8 mouse cellular contexts compared by ENCODE assay signal in genomic region chr10:81426081-81426671, GRCm38 (mm10). TPM values are rescaled to one million over a fixed set of nuclear protein-coding genes. Genes with fewer than 3 reads are reported as not detected.
A peak's percentile ranks its signal among the peaks of the same experiment; 100 is the strongest.
DNase-seq lines count a peak whose midpoint lies in the region; ATAC-seq lines count a peak whose summit lies in the region.

No protein-coding gene starts in this region.

- no peak for ATAC-seq in liver, embryonic 13.5 days (ENCODE audit: low read depth)
- no peak for ATAC-seq in megakaryocyte progenitor cell, adult 5-6 weeks (replicated peaks; ENCODE audit: poor library complexity)

- no peak overlapping the region for H3K27ac ChIP-seq in liver, embryonic 13.5 days

- no peaks in the 10 kb centered on the region for H3K9me3 ChIP-seq in liver, embryonic 13.5 days (replicated peaks)

- H3K9ac ChIP-seq in liver, embryonic 13.5 days: peak overlapping the region; percentile 62

- no peaks in the 10 kb centered on the region for H3K36me3 ChIP-seq in liver, embryonic 13.5 days

- WGBS in liver, embryonic 13.5 days (ENCODE audit: insufficient replicate concordance): 2% methylated on average over 22 of the region's 33 CpGs

- peak overlapping the region; percentile 58 for H3K4me3 ChIP-seq in liver, embryonic 13.5 days (replicated peaks)

- peaks cover 50% of the 10 kb centered on the region for H3K4me1 ChIP-seq in liver, embryonic 13.5 days (replicated peaks)

- DNase-seq in urinary bladder, adult 2 months (ENCODE audit: low spot score): peak; percentile 23
- DNase-seq in urinary bladder, adult 18-20 months (ENCODE audit: low spot score in 2 of 2): no peak
- peak; percentile 37 to 54 for DNase-seq in cerebellum, postnatal 36 days
- peak; percentile 22 to 26 for DNase-seq in heart, adult 9 months (ENCODE audit: low spot score in 2 of 2)
- DNase-seq in kidney, adult 8-10 months: peak; percentile 27 to 28
- DNase-seq in liver, embryonic 13.5 days: no peak
- peak; percentile 15 for DNase-seq in ovary, adult 18-20 months (ENCODE audit: low spot score)

- H3K27me3 ChIP-seq in liver, embryonic 13.5 days: peaks cover 96% of the 10 kb centered on the region

- H3K4me2 ChIP-seq in liver, embryonic 13.5 days: peak overlapping the region; percentile 67

RNA-seq across cellular contexts. Expression of gene Nfic, which starts 29.3 kb away (rescaled TPM):
- 28.4 and 67.0 TPM in 2 replicates for polyA plus RNA-seq in urinary bladder, adult 2 months (2012; rRNA removed)
- 9.8 and 9.9 TPM in 2 replicates for polyA plus RNA-seq in liver, embryonic 13.5 days (2015; fragmentation: Nextera tagmentation; extraction: Ambion mirVana)
- 35.5 and 36.8 TPM in 2 replicates for total RNA-seq in megakaryocyte progenitor cell, adult 5-6 weeks (2015)
- total RNA-seq in megakaryocyte progenitor cell, adult 5-6 weeks (2017): 4.0 and 5.0 TPM in 2 replicates

RNA-seq across cellular contexts. Expression of gene Smim24, which starts 33.3 kb away (rescaled TPM):
- 5.0 and 6.9 TPM in 2 replicates for polyA plus RNA-seq in urinary bladder, adult 2 months (2012; rRNA removed)
- 1.8 TPM in 2 replicates for polyA plus RNA-seq in liver, embryonic 13.5 days (2015; fragmentation: Nextera tagmentation; extraction: Ambion mirVana)
- total RNA-seq in megakaryocyte progenitor cell, adult 5-6 weeks (2015): 31.0 and 31.4 TPM in 2 replicates
- 7.5 and 17.1 TPM in 2 replicates for total RNA-seq in megakaryocyte progenitor cell, adult 5-6 weeks (2017)

RNA-seq across cellular contexts. Expression of gene Gm48552, which starts 37.4 kb away (rescaled TPM):
- 2.7 and 3.6 TPM in 2 replicates for polyA plus RNA-seq in urinary bladder, adult 2 months (2012; rRNA removed)
- 0.93 TPM in 1 of 2 replicates, not detected in the other for polyA plus RNA-seq in liver, embryonic 13.5 days (2015; fragmentation: Nextera tagmentation; extraction: Ambion mirVana)
- total RNA-seq in megakaryocyte progenitor cell, adult 5-6 weeks (2015): not detected in 2 replicates
- 0.46 TPM in 1 of 2 replicates, not detected in the other for total RNA-seq in megakaryocyte progenitor cell, adult 5-6 weeks (2017)

RNA-seq across cellular contexts. Expression of gene Gm48551, which starts 41.9 kb away (rescaled TPM):
- 3.6 and 3.8 TPM in 2 replicates for polyA plus RNA-seq in urinary bladder, adult 2 months (2012; rRNA removed)
- polyA plus RNA-seq in liver, embryonic 13.5 days (2015; fragmentation: Nextera tagmentation; extraction: Ambion mirVana): 0.86 and 0.89 TPM in 2 replicates
- total RNA-seq in megakaryocyte progenitor cell, adult 5-6 weeks (2015): 2.6 and 3.0 TPM in 2 replicates
- 0.62 and 1.7 TPM in 2 replicates for total RNA-seq in megakaryocyte progenitor cell, adult 5-6 weeks (2017)

RNA-seq across cellular contexts. Expression of gene Dohh, which starts 41.9 kb away (rescaled TPM):
- polyA plus RNA-seq in urinary bladder, adult 2 months (2012; rRNA removed): 42.9 and 47.4 TPM in 2 replicates
- polyA plus RNA-seq in liver, embryonic 13.5 days (2015; fragmentation: Nextera tagmentation; extraction: Ambion mirVana): 61.1 and 68.7 TPM in 2 replicates
- 9.3 and 13.7 TPM in 2 replicates for total RNA-seq in megakaryocyte progenitor cell, adult 5-6 weeks (2015)
- 36.5 and 52.5 TPM in 2 replicates for total RNA-seq in megakaryocyte progenitor cell, adult 5-6 weeks (2017)

Comparison
In these comparisons a context has a peak if more than half of its experiments do, and no peak if none do; other contexts are left out.
1. DNase-seq: peak in urinary bladder, adult 2 months (single experiment), cerebellum, postnatal 36 days (2 of 2), heart, adult 9 months (2 of 2), kidney, adult 8-10 months (2 of 2) and ovary, adult 18-20 months (single experiment); none in urinary bladder, adult 18-20 months (0 of 2) and liver, embryonic 13.5 days (single experiment).